Mouse (Mus musculus): ENCODE results near the gene 1700125H20Rik. TPM values are rescaled to one million over a fixed set of nuclear protein-coding genes. Genes with fewer than 3 reads are reported as not detected.

Gene 1700125H20Rik
- polyA plus RNA-seq (2015; fragmentation: Nextera tagmentation; extraction: Ambion mirVana), result 0.40 and 0.52 TPM in 2 replicates

GRCm38 (mm10) chr11:85170058-85170740 is at the start of gene 1700125H20Rik:
1700125H20Rik (plus strand) TSS chr11:85170404.
- peak within 1 kb of the TSS; percentile 65 for H3K4me2 ChIP-seq (replicated peaks)
- H3K27me3 ChIP-seq, result no peaks in the 10 kb centered on the region
- H3K9me3 ChIP-seq, result no peaks in the 10 kb centered on the region
- H3K27ac ChIP-seq, result no peak within 1 kb of the TSS
- H3K36me3 ChIP-seq, result no peaks in the 10 kb centered on the region
- H3K9ac ChIP-seq, result peak within 1 kb of the TSS; percentile 58
- WGBS, result 14% methylated on average over 21 of the region's 21 CpGs
- H3K4me1 ChIP-seq, result peaks cover 11% of the 10 kb centered on the region
- peak; percentile 84; the same call in 1 of the 2 replicates for ATAC-seq (ENCODE audit: low FRiP score, low read depth)
- peak within 1 kb of the TSS; percentile 38 for H3K4me3 ChIP-seq

DNA sequence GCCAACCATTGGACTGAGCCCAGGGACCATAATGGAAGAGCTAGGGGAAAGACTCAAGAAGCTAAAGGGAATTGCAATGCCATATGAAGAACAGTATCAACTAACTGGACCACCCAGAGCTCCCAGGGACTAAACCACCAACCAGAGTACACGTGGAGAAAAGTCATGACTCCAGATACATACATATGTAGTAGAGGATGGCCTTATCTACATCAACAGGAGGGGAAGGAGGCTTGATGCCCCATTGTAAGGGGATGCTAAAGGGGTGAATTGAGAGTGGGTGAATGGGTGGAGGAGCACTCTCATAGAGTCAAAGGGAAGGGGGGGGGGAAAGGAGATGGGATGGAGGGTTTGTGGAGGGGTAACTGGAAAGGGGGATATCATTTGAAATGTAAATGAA is 48.1 kb upstream of the 1700125H20Rik start:
- no peaks in the 10 kb centered on the region for H3K4me1 ChIP-seq
- H3K4me3 ChIP-seq, result no peak overlapping the region
- no peak for ATAC-seq (ENCODE audit: low FRiP score, low read depth)
- H3K4me2 ChIP-seq (replicated peaks), result no peak overlapping the region
- no peak overlapping the region for H3K27ac ChIP-seq
- H3K9ac ChIP-seq, result no peak overlapping the region
- H3K9me3 ChIP-seq, result no peaks in the 10 kb centered on the region
- H3K36me3 ChIP-seq, result no peaks in the 10 kb centered on the region
- WGBS, result 81% methylated on average over 1 of the region's 1 CpGs
- H3K27me3 ChIP-seq, result no peaks in the 10 kb centered on the region

DNA sequence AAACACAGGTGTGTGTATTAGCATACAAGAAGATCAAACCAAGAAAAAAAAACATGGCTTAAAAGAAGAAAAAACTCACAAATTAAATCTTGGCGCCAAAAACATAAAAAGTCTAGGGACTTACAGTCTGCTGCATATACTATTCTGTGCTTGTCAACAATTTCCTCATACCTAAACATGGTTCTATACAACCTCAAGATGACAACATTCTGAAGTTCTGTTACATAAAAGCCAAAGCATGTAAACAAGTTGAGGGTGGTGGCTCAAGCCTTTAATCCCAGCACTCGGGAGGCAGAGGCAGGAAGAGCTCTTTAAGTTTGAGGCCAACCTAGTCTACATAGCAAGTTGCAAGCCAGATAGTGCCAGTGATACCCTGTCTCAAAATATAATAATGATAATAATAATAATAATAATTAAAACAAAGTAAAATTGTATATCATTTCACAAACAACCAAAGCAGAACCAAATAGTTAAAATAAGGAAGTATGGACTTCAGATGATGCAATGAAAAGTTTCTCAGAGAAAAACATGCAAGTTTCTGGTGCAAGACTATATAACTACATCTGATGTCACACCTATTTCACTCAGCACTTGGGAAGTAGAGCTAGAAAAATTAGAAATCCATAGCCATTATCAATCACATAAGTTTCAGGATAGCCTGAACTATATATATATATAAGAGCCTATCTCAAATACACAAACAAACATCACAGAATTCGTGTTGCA is 46.8 kb upstream of the 1700125H20Rik start:
- no peak for ATAC-seq (ENCODE audit: low FRiP score, low read depth)
- Histone ChIP-seq H3K27ac (no peak overlapping the region), H3K36me3 (no peaks in the 10 kb centered on the region), H3K27me3 (no peaks in the 10 kb centered on the region), H3K4me2 (replicated peaks) (no peak overlapping the region), H3K4me1 (no peaks in the 10 kb centered on the region), H3K9ac (no peak overlapping the region), H3K4me3 (no peak overlapping the region), H3K9me3 (no peaks in the 10 kb centered on the region)
- WGBS, result 87% methylated on average over 3 of the region's 3 CpGs

DNA sequence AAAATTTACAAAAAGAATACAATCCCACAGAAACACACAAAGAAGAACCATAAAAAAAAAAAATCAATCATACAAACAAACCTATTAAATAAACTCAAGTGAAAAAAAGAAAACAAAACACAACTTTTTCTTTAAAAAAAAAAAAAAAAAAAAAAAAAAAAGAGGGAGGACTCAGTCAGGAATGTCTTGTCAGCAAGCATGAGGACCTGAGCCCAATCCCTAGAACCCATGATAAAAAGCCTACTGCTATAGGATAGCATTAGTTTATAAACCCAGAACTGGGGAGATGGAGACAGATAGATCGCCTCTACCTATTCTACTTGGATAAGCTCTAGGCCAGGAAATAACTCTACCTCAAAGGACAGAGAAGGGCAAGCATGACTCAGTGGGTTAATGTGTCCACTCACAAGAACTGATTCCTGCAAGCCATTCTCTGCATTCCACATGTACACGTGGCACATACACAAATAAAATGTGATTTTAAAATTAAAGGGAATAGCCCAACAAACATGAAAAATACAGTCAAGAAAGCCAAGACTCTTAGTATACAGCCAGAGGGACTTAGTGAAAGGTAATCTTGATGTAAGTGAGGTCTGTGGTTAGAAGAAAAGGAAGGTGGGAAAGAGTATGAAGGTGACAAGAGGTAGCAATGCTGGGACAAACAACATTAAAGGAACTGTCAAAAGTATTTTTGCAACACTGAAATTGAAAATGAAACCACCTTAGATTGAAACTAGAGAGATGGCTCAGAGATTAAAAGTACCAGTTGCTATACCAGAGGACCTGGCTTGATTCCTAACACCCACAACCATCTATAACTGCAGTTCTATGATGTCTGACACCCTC is 43.7 kb upstream of the 1700125H20Rik start:
- Histone ChIP-seq H3K9ac (no peak overlapping the region), H3K4me1 (no peaks in the 10 kb centered on the region), H3K36me3 (no peaks in the 10 kb centered on the region), H3K27me3 (no peaks in the 10 kb centered on the region), H3K4me2 (replicated peaks) (no peak overlapping the region), H3K27ac (no peak overlapping the region), H3K4me3 (no peak overlapping the region), H3K9me3 (no peaks in the 10 kb centered on the region)
- no peak for ATAC-seq (ENCODE audit: low FRiP score, low read depth)
- 81% methylated on average over 2 of the region's 2 CpGs for WGBS

- ATAC-seq (ENCODE audit: low FRiP score, low read depth), result no peak
- Histone ChIP-seq H3K36me3 (no peaks in the 10 kb centered on the region), H3K27ac (no peak overlapping the region), H3K27me3 (no peaks in the 10 kb centered on the region), H3K4me2 (replicated peaks) (no peak overlapping the region), H3K9me3 (no peaks in the 10 kb centered on the region), H3K4me3 (no peak overlapping the region), H3K9ac (no peak overlapping the region), H3K4me1 (no peaks in the 10 kb centered on the region)
- 91% methylated on average over 1 of the region's 1 CpGs for WGBS
Measured at GRCm38 (mm10) chr11:85128883-85129282, 41.3 kb upstream of the 1700125H20Rik start.

DNA sequence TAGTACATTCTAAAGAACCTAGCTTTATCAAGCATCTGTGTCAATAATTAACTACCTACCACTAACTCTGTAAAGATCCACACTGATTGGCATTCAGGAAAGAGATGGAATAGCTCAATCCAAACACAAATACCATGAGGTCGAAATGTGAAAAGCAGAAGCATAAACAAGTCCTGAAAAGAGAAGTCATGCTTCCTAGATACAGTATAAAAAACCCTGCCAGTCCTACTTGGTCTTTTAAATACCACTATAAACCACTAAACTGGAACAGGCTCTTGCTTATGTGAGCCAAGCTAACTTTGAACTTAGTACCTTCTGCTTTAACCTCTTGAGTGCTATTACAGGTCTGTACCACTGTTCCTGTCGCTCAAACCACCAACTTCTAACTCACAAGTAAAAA is 38.7 kb upstream of the 1700125H20Rik start:
- H3K4me2 ChIP-seq (replicated peaks), result no peak overlapping the region
- H3K27ac ChIP-seq, result no peak overlapping the region
- H3K4me3 ChIP-seq, result no peak overlapping the region
- H3K9ac ChIP-seq, result no peak overlapping the region
- no peaks in the 10 kb centered on the region for H3K9me3 ChIP-seq
- no peaks in the 10 kb centered on the region for H3K27me3 ChIP-seq
- no peaks in the 10 kb centered on the region for H3K4me1 ChIP-seq
- H3K36me3 ChIP-seq, result no peaks in the 10 kb centered on the region
- ATAC-seq (ENCODE audit: low FRiP score, low read depth), result no peak
- WGBS, result 76% methylated on average over 2 of the region's 2 CpGs

- ATAC-seq (ENCODE audit: low FRiP score, low read depth), result no peak
- peaks cover 11% of the 10 kb centered on the region for H3K4me1 ChIP-seq
- H3K4me2 ChIP-seq (replicated peaks), result peak overlapping the region; percentile 68
- no peaks in the 10 kb centered on the region for H3K9me3 ChIP-seq
- H3K27me3 ChIP-seq, result no peaks in the 10 kb centered on the region
- H3K9ac ChIP-seq, result peak overlapping the region; percentile 81
- H3K27ac ChIP-seq, result peak overlapping the region; percentile 67; the same call in 1 of the 2 replicates
- no peaks in the 10 kb centered on the region for H3K36me3 ChIP-seq
- 1% methylated on average over 17 of the region's 17 CpGs for WGBS
- H3K4me3 ChIP-seq, result peak overlapping the region; percentile 77
Measured at GRCm38 (mm10) chr11:85138776-85139474, 31.3 kb upstream of the 1700125H20Rik start.

DNA sequence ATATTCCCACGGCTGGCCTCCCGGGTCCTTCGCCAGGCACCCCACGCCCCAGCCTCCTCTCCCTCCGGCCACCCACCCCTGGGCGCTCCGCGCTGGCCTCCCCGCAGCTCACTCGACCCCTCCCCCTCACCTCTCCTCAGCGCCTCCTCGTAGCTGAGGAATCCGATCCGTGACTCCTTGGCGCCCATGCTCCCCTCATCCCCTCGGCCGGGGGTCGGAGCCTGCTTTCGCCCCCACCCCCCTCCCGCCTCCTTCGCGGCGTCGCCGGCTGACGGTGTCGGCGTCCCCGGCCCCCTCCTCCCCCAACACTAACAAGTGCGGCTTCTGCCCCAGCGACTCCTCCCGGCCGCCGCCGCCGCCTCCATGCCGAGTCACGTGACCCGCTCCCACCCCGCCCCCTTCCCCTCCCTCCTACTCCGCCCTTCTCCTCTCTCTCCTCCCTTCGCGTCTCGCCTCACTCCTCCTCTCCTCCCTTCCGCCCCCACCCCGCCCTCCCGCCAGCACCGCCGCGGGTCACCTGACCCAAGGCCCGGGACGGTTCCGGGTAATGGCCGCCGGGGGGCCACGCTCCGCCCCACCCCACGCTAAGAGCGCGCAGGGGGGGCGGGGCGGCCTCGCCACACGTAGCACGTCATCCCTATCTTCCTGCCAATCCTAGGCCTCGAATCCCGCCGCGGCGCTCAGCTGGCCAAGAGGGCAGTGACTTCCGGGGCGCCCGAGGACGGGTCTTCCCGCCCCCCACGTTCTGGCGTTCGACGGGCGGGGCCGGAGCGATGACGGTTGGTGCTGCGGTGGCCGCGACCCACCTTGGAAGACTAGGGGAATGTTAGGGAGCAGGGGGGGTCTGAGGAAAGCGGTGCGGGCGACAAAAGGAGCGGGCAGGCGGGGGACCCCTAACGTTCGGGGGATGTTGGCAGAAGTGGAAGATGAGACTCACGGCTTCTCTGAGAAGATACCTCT is 30.3 kb upstream of the 1700125H20Rik start, which contains the start of gene Usp32:
TSS of gene Usp32 (minus strand) at position 581 of the 960 bp plus-strand sequence.
- Histone ChIP-seq H3K9ac (peak within 1 kb of the TSS; percentile 81), H3K27me3 (no peaks in the 10 kb centered on the region), H3K27ac (peak within 1 kb of the TSS; percentile 81), H3K4me2 (replicated peaks) (peak within 1 kb of the TSS; percentile 69), H3K4me1 (peaks cover 11% of the 10 kb centered on the region), H3K9me3 (no peaks in the 10 kb centered on the region), H3K36me3 (no peaks in the 10 kb centered on the region), H3K4me3 (peak within 1 kb of the TSS; percentile 77)
- peak; percentile 98 for ATAC-seq (ENCODE audit: low FRiP score, low read depth)
- under 1% methylated on average over 87 of the region's 94 CpGs for WGBS

- 74% methylated on average over 2 of the region's 2 CpGs for WGBS
- ATAC-seq (ENCODE audit: low FRiP score, low read depth), result no peak
- no peak overlapping the region for H3K4me2 ChIP-seq (replicated peaks)
- no peaks in the 10 kb centered on the region for H3K9me3 ChIP-seq
- H3K9ac ChIP-seq, result no peak overlapping the region
- no peak overlapping the region for H3K4me3 ChIP-seq
- no peak overlapping the region for H3K27ac ChIP-seq
- H3K4me1 ChIP-seq, result no peaks in the 10 kb centered on the region
- H3K36me3 ChIP-seq, result no peaks in the 10 kb centered on the region
- no peaks in the 10 kb centered on the region for H3K27me3 ChIP-seq
Measured at GRCm38 (mm10) chr11:85152256-85152930, 17.8 kb upstream of the 1700125H20Rik start.

- no peaks in the 10 kb centered on the region for H3K9me3 ChIP-seq
- H3K4me1 ChIP-seq, result no peaks in the 10 kb centered on the region
- no peak overlapping the region for H3K4me2 ChIP-seq (replicated peaks)
- ATAC-seq (ENCODE audit: low FRiP score, low read depth), result no peak
- no peak overlapping the region for H3K4me3 ChIP-seq
- no peaks in the 10 kb centered on the region for H3K36me3 ChIP-seq
- H3K9ac ChIP-seq, result no peak overlapping the region
- 54% methylated on average over 2 of the region's 2 CpGs for WGBS
- no peak overlapping the region for H3K27ac ChIP-seq
- H3K27me3 ChIP-seq, result no peaks in the 10 kb centered on the region
Measured at GRCm38 (mm10) chr11:85157301-85157700, 12.9 kb upstream of the 1700125H20Rik start.

All from limb, embryonic 13.5 days (tissue).